30 mouse cellular contexts compared by ENCODE assay signal in the genomic region with DNA sequence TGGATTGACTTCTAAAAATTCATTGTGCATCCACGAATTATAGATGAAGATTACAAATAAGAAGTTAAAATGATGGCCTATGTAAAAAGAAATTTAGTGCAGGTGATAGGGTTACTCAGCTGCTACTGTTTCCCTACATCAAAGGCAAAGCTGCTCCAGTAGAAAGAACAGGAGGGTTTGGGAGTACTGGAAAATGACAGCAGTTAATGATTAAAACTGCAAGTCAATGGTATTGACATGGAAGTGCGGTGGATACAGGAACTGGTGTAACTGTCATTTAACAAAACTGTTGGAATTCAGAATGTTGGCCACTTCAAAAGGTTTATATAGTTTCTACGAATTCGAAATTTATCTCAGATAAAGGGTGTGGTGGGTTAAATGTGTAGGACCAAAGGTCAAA.
"Had no signal": no experiment of that assay in that cellular context is flagged by ENCODE, and none has a peak within 500 bp of the region (broad histone marks: within the 10 kb centered on the region; RNA-seq: fewer than 3 reads in every experiment).

No protein-coding gene starts in this region.

- H3K36me3 ChIP-seq: limb, embryonic 10.5 days; limb, embryonic 12.5 days; limb, embryonic 13.5 days; limb, embryonic 15.5 days; liver, embryonic 13.5 days; lung, embryonic 15.5 days; midbrain, embryonic 10.5 days; midbrain, embryonic 12.5 days; midbrain, embryonic 13.5 days; midbrain, embryonic 15.5 days; neural tube, embryonic 12.5 days; neural tube, embryonic 13.5 days had no signal

- H3K9ac ChIP-seq: limb, embryonic 12.5 days; limb, embryonic 13.5 days; limb, embryonic 15.5 days; liver, embryonic 13.5 days; liver, embryonic 14.5 days; lung, embryonic 14.5 days; lung, embryonic 15.5 days; midbrain, embryonic 12.5 days; midbrain, embryonic 13.5 days; midbrain, embryonic 15.5 days; neural tube, embryonic 12.5 days; neural tube, embryonic 13.5 days had no signal

- H3K27me3 ChIP-seq: limb, embryonic 12.5 days; limb, embryonic 13.5 days; limb, embryonic 15.5 days; liver, embryonic 13.5 days; lung, embryonic 15.5 days; megakaryocyte, embryonic 14.5 days; midbrain, embryonic 12.5 days; midbrain, embryonic 13.5 days; midbrain, embryonic 15.5 days; neural tube, embryonic 12.5 days; neural tube, embryonic 13.5 days had no signal

- H3K9me3 ChIP-seq: limb, embryonic 10.5 days; limb, embryonic 15.5 days; lung, embryonic 15.5 days; midbrain, embryonic 15.5 days had no signal

- ATAC-seq: lung, postnatal 0 days; midbrain, embryonic 13.5 days; midbrain, embryonic 15.5 days; midbrain, embryonic 16.5 days had no signal

- H3K4me1 ChIP-seq: limb, embryonic 10.5 days; limb, embryonic 12.5 days; limb, embryonic 13.5 days; limb, embryonic 15.5 days; lung, embryonic 15.5 days; midbrain, embryonic 10.5 days; midbrain, embryonic 12.5 days; midbrain, embryonic 13.5 days; midbrain, embryonic 15.5 days; neural tube, embryonic 12.5 days; neural tube, embryonic 13.5 days had no signal

- DNase-seq: layer of hippocampus, postnatal 36 days; left cerebral cortex, postnatal 4 days; liver, embryonic 13.5 days; lung, adult 18-20 months; lung, adult 2 months; lung, embryonic 14.5 days; lung, postnatal 10 days; lung, postnatal 14 days; lung, postnatal 36 days; lung, postnatal 4 days; midbrain, embryonic 14.5 days had no signal

- H3K4me3 ChIP-seq: left cerebral cortex, adult 2 months; limb, embryonic 10.5 days; limb, embryonic 12.5 days; limb, embryonic 13.5 days; limb, embryonic 15.5 days; liver, embryonic 13.5 days; lung, embryonic 15.5 days; megakaryocyte, embryonic 14.5 days; midbrain, embryonic 10.5 days; midbrain, embryonic 12.5 days; midbrain, embryonic 13.5 days; midbrain, embryonic 15.5 days; myocyte; neural tube, embryonic 12.5 days; neural tube, embryonic 13.5 days had no signal

- H3K27ac ChIP-seq: left cerebral cortex, adult 2 months; limb, embryonic 10.5 days; limb, embryonic 12.5 days; limb, embryonic 13.5 days; limb, embryonic 15.5 days; liver, embryonic 14.5 days; lung, embryonic 15.5 days; macrophage; midbrain, embryonic 10.5 days; midbrain, embryonic 12.5 days; midbrain, embryonic 13.5 days; midbrain, embryonic 15.5 days; neural tube, embryonic 12.5 days; neural tube, embryonic 13.5 days had no signal

- H3K4me2 ChIP-seq: limb, embryonic 12.5 days; limb, embryonic 13.5 days; limb, embryonic 15.5 days; liver, embryonic 13.5 days; lung, embryonic 14.5 days; lung, embryonic 15.5 days; midbrain, embryonic 11.5 days; midbrain, embryonic 12.5 days; midbrain, embryonic 13.5 days; midbrain, embryonic 15.5 days; neural tube, embryonic 12.5 days; neural tube, embryonic 13.5 days had no signal
